Mouse (Mus musculus) hindbrain, embryonic 15.5 days (tissue): Measurements from ENCODE around the gene Arl16. TPM values are rescaled to one million over a fixed set of nuclear protein-coding genes. Genes with fewer than 3 reads are reported as not detected.

Experiments used
- ATAC-seq: fragments of 200-750 bp; cut with Nextera tagmentation; 2 replicates; pipeline ENCODE4 v1.8.0; 2017; ENCODE audit warnings: low read depth, moderate number of reproducible peaks, moderate TSS enrichment; ENCODE audit not compliant: low FRiP score
- H3K27ac ChIP-seq: fragments of 300-500 bp; sonication (generic); replicated peaks from 2 replicates; pipeline ENCODE4 v1.5.1; 2015; ENCODE audit warnings: mild to moderate bottlenecking, inconsistent platforms
- H3K27me3 ChIP-seq: fragments of 300-500 bp; sonication (generic); 2 replicates; pipeline ENCODE4 v1.6.1; 2015; ENCODE audit warnings: control low read depth, inconsistent platforms
- H3K36me3 ChIP-seq: fragments of 300-500 bp; sonication (generic); 2 replicates; pipeline ENCODE4 v1.6.1; 2015; ENCODE audit warnings: control low read depth, inconsistent platforms
- H3K4me1 ChIP-seq: fragments of 300-500 bp; sonication (generic); replicated peaks from 2 replicates; pipeline ENCODE4 v1.6.1; 2015; ENCODE audit warnings: control low read depth, inconsistent platforms
- H3K4me2 ChIP-seq: fragments of 300-500 bp; sonication (generic); 2 replicates; pipeline ENCODE4 v1.6.1; 2015; ENCODE audit warnings: moderate library complexity, mild to moderate bottlenecking, inconsistent platforms
- H3K4me3 ChIP-seq: fragments of 300-500 bp; sonication (generic); 2 replicates; pipeline ENCODE4 v1.5.1; 2015; ENCODE audit warnings: mild to moderate bottlenecking, inconsistent platforms
- H3K9ac ChIP-seq: fragments of 300-500 bp; sonication (generic); 2 replicates; pipeline ENCODE4 v1.6.1; 2015; ENCODE audit warnings: inconsistent platforms
- H3K9me3 ChIP-seq: fragments of 300-500 bp; sonication (generic); 2 replicates; pipeline ENCODE4 v1.6.1; 2016; ENCODE audit warnings: control low read depth, inconsistent platforms
- WGBS: fragments of 180-500 bp; shearing (Covaris S2); methylation state at CpG from one replicate; pipeline ENCODE4 v1.1.7; 2015; 5-methylcytosine and 5-hydroxymethylcytosine counted together
- polyA plus RNA-seq: library from polyadenylated mRNA; unstranded; fragments of >200 nt; fragmentation: Nextera tagmentation; extraction: Ambion mirVana; gene quantifications from 2 replicates; pipeline ENCODE4 v1.2.1, GENCODE M21; 2015

Gene Arl16
- polyA plus RNA-seq, 1 experiment from 2014 or later, result 61.5 TPM

- no peak overlapping the region for H3K27ac ChIP-seq
- no peak for ATAC-seq
- no peaks in the 10 kb centered on the region for H3K9me3 ChIP-seq
- H3K27me3 ChIP-seq, result no peaks in the 10 kb centered on the region
- no peak overlapping the region for H3K4me2 ChIP-seq
- no peak overlapping the region for H3K4me3 ChIP-seq
- no peaks in the 10 kb centered on the region for H3K4me1 ChIP-seq
- H3K9ac ChIP-seq, result no peak overlapping the region
- WGBS, result 94% methylated on average over 4 of the region's 4 CpGs
- peaks cover 9% of the 10 kb centered on the region for H3K36me3 ChIP-seq
Observed at GRCm38 (mm10) chr11:120501701-120502100, 34.3 kb upstream of the Arl16 start.

- no peak for ATAC-seq
- H3K9me3 ChIP-seq, result no peaks in the 10 kb centered on the region
- H3K4me1 ChIP-seq, result no peaks in the 10 kb centered on the region
Observed at GRCm38 (mm10) chr11:120501018-120501417, 33.6 kb upstream of the Arl16 start.

GRCm38 (mm10) chr11:120500357-120500756 lies 33.0 kb upstream of the Arl16 start:
- Histone ChIP-seq H3K4me1 (no peaks in the 10 kb centered on the region), H3K9ac (no peak overlapping the region), H3K36me3 (peaks cover 21% of the 10 kb centered on the region), H3K4me3 (no peak overlapping the region), H3K27me3 (no peaks in the 10 kb centered on the region), H3K4me2 (no peak overlapping the region), H3K27ac (no peak overlapping the region), H3K9me3 (no peaks in the 10 kb centered on the region)
- ATAC-seq, result no peak
- 32% methylated on average over 3 of the region's 3 CpGs for WGBS

More at GRCm38 (mm10) chr11:120501018-120501417, 33.6 kb upstream of the Arl16 start:
- WGBS, result 72% methylated on average over 6 of the region's 6 CpGs
- H3K9ac ChIP-seq, result no peak overlapping the region
- no peak overlapping the region for H3K4me3 ChIP-seq
- H3K27me3 ChIP-seq, result no peaks in the 10 kb centered on the region
- peaks cover 14% of the 10 kb centered on the region for H3K36me3 ChIP-seq
- H3K27ac ChIP-seq, result no peak overlapping the region
- no peak overlapping the region for H3K4me2 ChIP-seq

- no peaks in the 10 kb centered on the region for H3K9me3 ChIP-seq
- 82% methylated on average over 6 of the region's 6 CpGs for WGBS
- no peaks in the 10 kb centered on the region for H3K27me3 ChIP-seq
- H3K4me1 ChIP-seq, result no peaks in the 10 kb centered on the region
- H3K36me3 ChIP-seq, result peaks cover 25% of the 10 kb centered on the region
- no peak overlapping the region for H3K4me3 ChIP-seq
- no peak for ATAC-seq
- no peak overlapping the region for H3K9ac ChIP-seq
- no peak overlapping the region for H3K27ac ChIP-seq
- no peak overlapping the region for H3K4me2 ChIP-seq
Observed at GRCm38 (mm10) chr11:120499894-120500293, 32.5 kb upstream of the Arl16 start.

- no peak overlapping the region for H3K27ac ChIP-seq
- ATAC-seq, result no peak
- no peak overlapping the region for H3K4me2 ChIP-seq
- 0 out of 2 replicates have a peak, but pooled peaks cover 1% of the 10 kb centered on the region for H3K4me1 ChIP-seq
- no peak overlapping the region for H3K9ac ChIP-seq
- 89% methylated on average over 5 of the region's 5 CpGs for WGBS
- H3K27me3 ChIP-seq, result no peaks in the 10 kb centered on the region
- no peaks in the 10 kb centered on the region for H3K9me3 ChIP-seq
- no peak overlapping the region for H3K4me3 ChIP-seq
- H3K36me3 ChIP-seq, result peaks cover 26% of the 10 kb centered on the region
Observed at GRCm38 (mm10) chr11:120498891-120499290, 31.5 kb upstream of the Arl16 start.

GRCm38 (mm10) chr11:120498226-120498625 lies 30.8 kb upstream of the Arl16 start:
- Histone ChIP-seq H3K9me3 (no peaks in the 10 kb centered on the region), H3K27me3 (no peaks in the 10 kb centered on the region), H3K4me3 (no peak overlapping the region), H3K36me3 (peaks cover 26% of the 10 kb centered on the region), H3K4me1 (peaks cover 8% of the 10 kb centered on the region), H3K9ac (no peak overlapping the region), H3K27ac (no peak overlapping the region), H3K4me2 (no peak overlapping the region)
- no peak for ATAC-seq
- 95% methylated on average over 12 of the region's 12 CpGs for WGBS

GRCm38 (mm10) chr11:120497436-120497835 lies 30.0 kb upstream of the Arl16 start:
- no peak overlapping the region for H3K27ac ChIP-seq
- H3K9me3 ChIP-seq, result no peaks in the 10 kb centered on the region
- H3K9ac ChIP-seq, result no peak overlapping the region
- H3K4me2 ChIP-seq, result no peak overlapping the region
- H3K4me3 ChIP-seq, result no peak overlapping the region
- ATAC-seq, result no peak
- peaks cover 26% of the 10 kb centered on the region for H3K36me3 ChIP-seq
- H3K27me3 ChIP-seq, result no peaks in the 10 kb centered on the region
- 96% methylated on average over 3 of the region's 3 CpGs for WGBS
- H3K4me1 ChIP-seq, result peaks cover 16% of the 10 kb centered on the region

GRCm38 (mm10) chr11:120493911-120494310 lies 26.5 kb upstream of the Arl16 start:
- Histone ChIP-seq H3K4me3 (no peak overlapping the region), H3K36me3 (peaks cover 27% of the 10 kb centered on the region), H3K4me2 (no peak overlapping the region), H3K27me3 (no peaks in the 10 kb centered on the region), H3K9me3 (no peaks in the 10 kb centered on the region), H3K27ac (no peak overlapping the region), H3K9ac (no peak overlapping the region), H3K4me1 (peaks cover 37% of the 10 kb centered on the region)
- ATAC-seq, result no peak
- WGBS, result 89% methylated on average over 3 of the region's 3 CpGs

- H3K4me2 ChIP-seq, result peak overlapping the region; percentile 94
- peak overlapping the region; percentile 66 for H3K4me3 ChIP-seq
- WGBS, result 50% methylated on average over 3 of the region's 3 CpGs
- peaks cover 37% of the 10 kb centered on the region for H3K4me1 ChIP-seq
- H3K27me3 ChIP-seq, result no peaks in the 10 kb centered on the region
- peak overlapping the region; percentile 37 for H3K9ac ChIP-seq
- no peaks in the 10 kb centered on the region for H3K9me3 ChIP-seq
- no peak for ATAC-seq
- H3K36me3 ChIP-seq, result peaks cover 30% of the 10 kb centered on the region
- H3K27ac ChIP-seq, result peak overlapping the region; percentile 71
Observed at GRCm38 (mm10) chr11:120493351-120493750, 25.9 kb upstream of the Arl16 start.

GRCm38 (mm10) chr11:120492878-120493203 lies 25.4 kb upstream of the Arl16 start:
- Histone ChIP-seq H3K27ac (peak overlapping the region; percentile 71), H3K9me3 (no peaks in the 10 kb centered on the region), H3K36me3 (peaks cover 35% of the 10 kb centered on the region), H3K4me2 (peak overlapping the region; percentile 94), H3K4me3 (peak overlapping the region; percentile 66), H3K27me3 (no peaks in the 10 kb centered on the region), H3K9ac (peak overlapping the region; percentile 37), H3K4me1 (peaks cover 37% of the 10 kb centered on the region)
- ATAC-seq, result no peak
- WGBS, result 20% methylated on average over 3 of the region's 3 CpGs

- peak overlapping the region; percentile 71 for H3K27ac ChIP-seq
- WGBS, result under 1% methylated on average over 45 of the region's 48 CpGs
- H3K9ac ChIP-seq, result peak overlapping the region; percentile 73
- no peaks in the 10 kb centered on the region for H3K9me3 ChIP-seq
- ATAC-seq, result peak; percentile 19
- H3K4me2 ChIP-seq, result peak overlapping the region; percentile 94
- H3K36me3 ChIP-seq, result peaks cover 39% of the 10 kb centered on the region
- H3K4me3 ChIP-seq, result peak overlapping the region; percentile 66
- H3K27me3 ChIP-seq, result no peaks in the 10 kb centered on the region
- peaks cover 37% of the 10 kb centered on the region for H3K4me1 ChIP-seq
Observed at GRCm38 (mm10) chr11:120492024-120492877, 24.8 kb upstream of the Arl16 start.

GRCm38 (mm10) chr11:120491317-120492023 lies 24.1 kb upstream of the Arl16 start, which contains the start of gene Slc25a10:
Slc25a10 (plus strand) TSS chr11:120491840.
- under 1% methylated on average over 35 of the region's 35 CpGs for WGBS
- peaks cover 38% of the 10 kb centered on the region for H3K36me3 ChIP-seq

More at GRCm38 (mm10) chr11:120491317-120492023, 24.1 kb upstream of the Arl16 start, which contains the start of gene Slc25a10:
- Histone ChIP-seq H3K27ac (peak within 1 kb of the TSS; percentile 71), H3K4me2 (peak within 1 kb of the TSS; percentile 94), H3K4me3 (peak within 1 kb of the TSS; percentile 66), H3K9me3 (no peaks in the 10 kb centered on the region), H3K27me3 (no peaks in the 10 kb centered on the region), H3K9ac (peak within 1 kb of the TSS; percentile 73), H3K4me1 (peaks cover 37% of the 10 kb centered on the region)
- ATAC-seq, result peak; percentile 91
